9 mouse cellular contexts compared by ENCODE assay signal in the genomic region with DNA sequence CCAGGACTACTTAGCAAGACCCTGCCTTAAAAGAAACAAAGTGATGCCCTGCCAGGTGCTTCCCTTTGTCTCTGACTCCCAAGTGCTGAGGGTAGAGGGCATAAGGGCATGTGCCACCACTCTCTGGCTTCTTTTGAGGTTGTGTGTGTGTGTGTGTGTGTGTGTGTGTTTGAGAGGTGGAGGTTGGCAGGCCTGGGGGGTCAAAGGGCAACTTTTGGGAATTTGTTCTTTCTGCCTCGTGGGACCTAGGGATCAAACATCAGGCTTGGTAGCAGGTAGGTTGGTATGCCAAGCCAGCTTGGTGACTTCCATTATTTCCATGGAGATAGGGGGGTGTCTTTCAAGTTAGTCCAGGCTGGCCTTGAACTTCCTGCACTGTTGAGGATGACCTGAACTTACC.
"Had no signal": no experiment of that assay in that cellular context is flagged by ENCODE, and none has a peak within 500 bp of the region (broad histone marks: within the 10 kb centered on the region; RNA-seq: fewer than 3 reads in every experiment).

No protein-coding gene starts in this region.

- H3K27ac ChIP-seq: hindbrain, embryonic 15.5 days; left cerebral cortex, adult 2 months; limb, embryonic 10.5 days; midbrain, embryonic 13.5 days had no signal

- DNase-seq: lung, adult 18-20 months; lung, postnatal 36 days; right cerebral cortex, postnatal 14 days; thymus, postnatal 36 days had no signal

- H3K27me3 ChIP-seq: hindbrain, embryonic 15.5 days; midbrain, embryonic 13.5 days had no signal

- H3K4me2 ChIP-seq: hindbrain, embryonic 15.5 days; midbrain, embryonic 13.5 days had no signal

- H3K9ac ChIP-seq: hindbrain, embryonic 15.5 days; midbrain, embryonic 13.5 days had no signal

- H3K4me3 ChIP-seq: hindbrain, embryonic 15.5 days; left cerebral cortex, adult 2 months; limb, embryonic 10.5 days; midbrain, embryonic 13.5 days had no signal

- H3K36me3 ChIP-seq: hindbrain, embryonic 15.5 days; limb, embryonic 10.5 days; midbrain, embryonic 13.5 days had no signal

- ATAC-seq: intestine, embryonic 16.5 days; midbrain, embryonic 13.5 days had no signal

- H3K9me3 ChIP-seq: hindbrain, embryonic 15.5 days; limb, embryonic 10.5 days; midbrain, embryonic 13.5 days had no signal
